Mouse (Mus musculus) common myeloid progenitor, adult 5-6 weeks (primary cell): ENCODE results near the gene Fads1. TPM values are rescaled to one million over a fixed set of nuclear protein-coding genes. Genes with fewer than 3 reads are reported as not detected.
A peak's percentile ranks its signal among the peaks of the same experiment; 100 is the strongest.

Experiments used
- ATAC-seq: replicated peaks from 2 replicates; pipeline ENCODE4 v1.8.0; 2016; ENCODE audit warnings: low read depth, mild to moderate bottlenecking, moderate TSS enrichment, inconsistent platforms; ENCODE audit not compliant: poor library complexity, severe bottlenecking
- total RNA-seq: library from RNA; stranded (forward); fragments of 200-1000, 187-1606 nt; gene quantifications from 2 replicates; pipeline ENCODE4 v1.2.3, GENCODE M21; 2017

Gene Fads1
- total RNA-seq, 1 experiment from 2014 or later: 32.9 TPM

GRCm38 (mm10) chr19:10203848-10204615 is 21.3 kb downstream of the Fads1 start, which contains the start of the genes Tmem258 and Fen1:
Gene Tmem258 (plus strand): TSS chr19:10204014.
Gene Fen1 (minus strand): TSS chr19:10204169.
- ATAC-seq: peak; percentile 90

- ATAC-seq: peak; percentile 71
Observed at GRCm38 (mm10) chr19:10204616-10205001, 21.9 kb downstream of the Fads1 start.

- no peak for ATAC-seq
Observed at GRCm38 (mm10) chr19:10205051-10205450, 22.4 kb downstream of the Fads1 start.

GRCm38 (mm10) chr19:10208851-10209250 is 26.2 kb downstream of the Fads1 start:
- no peak for ATAC-seq

- ATAC-seq: no peak
Observed at GRCm38 (mm10) chr19:10210885-10211284, 28.2 kb downstream of the Fads1 start.

- no peak for ATAC-seq
Observed at GRCm38 (mm10) chr19:10213796-10214471, 31.2 kb downstream of the Fads1 start.

- ATAC-seq: no peak
Observed at GRCm38 (mm10) chr19:10216101-10216500, 33.4 kb downstream of the Fads1 start.

- peak; percentile 46; the same call in 1 of the 2 replicates for ATAC-seq
Observed at GRCm38 (mm10) chr19:10219108-10219507, 36.4 kb downstream of the Fads1 start.

GRCm38 (mm10) chr19:10219593-10219992 is 36.9 kb downstream of the Fads1 start:
- ATAC-seq: no peak

GRCm38 (mm10) chr19:10221585-10221984 is 38.9 kb downstream of the Fads1 start:
- no peak for ATAC-seq

- no peak for ATAC-seq
Observed at GRCm38 (mm10) chr19:10222656-10223055, 40.0 kb downstream of the Fads1 start.

GRCm38 (mm10) chr19:10223561-10223960 is 40.9 kb downstream of the Fads1 start:
- no peak for ATAC-seq

GRCm38 (mm10) chr19:10224637-10225453 is 42.2 kb downstream of the Fads1 start:
- no peak for ATAC-seq

- ATAC-seq: no peak
Observed at GRCm38 (mm10) chr19:10225767-10226166, 43.1 kb downstream of the Fads1 start.

- no peak for ATAC-seq
Observed at GRCm38 (mm10) chr19:10231016-10231415, 48.3 kb downstream of the Fads1 start.

- no peak for ATAC-seq
Observed at GRCm38 (mm10) chr19:10231871-10232270, 49.2 kb downstream of the Fads1 start.

- ATAC-seq: no peak
Observed at GRCm38 (mm10) chr19:10232327-10233017, 49.8 kb downstream of the Fads1 start.

- no peak for ATAC-seq
Observed at GRCm38 (mm10) chr19:10235784-10236565, 53.3 kb downstream of the Fads1 start.

- ATAC-seq: no peak
Observed at GRCm38 (mm10) chr19:10238477-10238876, 55.8 kb downstream of the Fads1 start.
